Mouse (Mus musculus) heart, embryonic 15.5 days (tissue): ENCODE measurements around the gene Ptger4. TPM values are rescaled to one million over a fixed set of nuclear protein-coding genes. Genes with fewer than 3 reads are reported as not detected.

Experiments used
- ATAC-seq: fragments of 200-750 bp; cut with Nextera tagmentation; replicated peaks from 2 replicates; pipeline ENCODE4 v1.8.0; 2017; ENCODE audit warnings: low read depth, moderate TSS enrichment; ENCODE audit not compliant: insufficient number of reproducible peaks, insufficient read depth, low FRiP score
- H3K27ac ChIP-seq: fragments of 300-500 bp; sonication (generic); 2 replicates; pipeline ENCODE4 v1.5.1; 2015; ENCODE audit warnings: mild to moderate bottlenecking, inconsistent platforms
- H3K27me3 ChIP-seq: fragments of 300-500 bp; sonication (generic); 2 replicates; pipeline ENCODE4 v1.6.1; 2015; ENCODE audit warnings: inconsistent platforms
- H3K36me3 ChIP-seq: fragments of 300-500 bp; sonication (generic); 2 replicates; pipeline ENCODE4 v1.6.1; 2015; ENCODE audit warnings: mild to moderate bottlenecking, inconsistent platforms
- H3K4me1 ChIP-seq: fragments of 300-500 bp; sonication (generic); replicated peaks from 2 replicates; pipeline ENCODE4 v1.6.1; 2015; ENCODE audit warnings: inconsistent platforms
- H3K4me2 ChIP-seq: fragments of 300-500 bp; sonication (generic); 2 replicates; pipeline ENCODE4 v1.6.1; 2015; ENCODE audit warnings: inconsistent platforms, mild to moderate bottlenecking, moderate library complexity
- H3K4me3 ChIP-seq: fragments of 300-500 bp; sonication (generic); 2 replicates; pipeline ENCODE4 v1.5.1; 2015; ENCODE audit warnings: mild to moderate bottlenecking, inconsistent platforms
- H3K9ac ChIP-seq: fragments of 300-500 bp; sonication (generic); 2 replicates; pipeline ENCODE4 v1.6.1; 2015; ENCODE audit warnings: mild to moderate bottlenecking, inconsistent platforms
- H3K9me3 ChIP-seq: fragments of 300-500 bp; sonication (generic); replicated peaks from 2 replicates; pipeline ENCODE4 v1.6.1; 2016; ENCODE audit warnings: inconsistent platforms
- WGBS: fragments of 180-500 bp; shearing (Covaris S2); methylation state at CpG from one replicate; pipeline ENCODE4 v1.1.7; 2015; ENCODE audit warnings: mixed read lengths; 5-methylcytosine and 5-hydroxymethylcytosine counted together
- polyA plus RNA-seq: library from polyadenylated mRNA; unstranded; fragments of >200 nt; fragmentation: Nextera tagmentation; extraction: Ambion mirVana; gene quantifications from 2 replicates; pipeline ENCODE4 v1.2.1, GENCODE M21; 2015

The Ptger4 gene
- polyA plus RNA-seq, 1 experiment from 2014 or later, result 4.2 TPM

DNA sequence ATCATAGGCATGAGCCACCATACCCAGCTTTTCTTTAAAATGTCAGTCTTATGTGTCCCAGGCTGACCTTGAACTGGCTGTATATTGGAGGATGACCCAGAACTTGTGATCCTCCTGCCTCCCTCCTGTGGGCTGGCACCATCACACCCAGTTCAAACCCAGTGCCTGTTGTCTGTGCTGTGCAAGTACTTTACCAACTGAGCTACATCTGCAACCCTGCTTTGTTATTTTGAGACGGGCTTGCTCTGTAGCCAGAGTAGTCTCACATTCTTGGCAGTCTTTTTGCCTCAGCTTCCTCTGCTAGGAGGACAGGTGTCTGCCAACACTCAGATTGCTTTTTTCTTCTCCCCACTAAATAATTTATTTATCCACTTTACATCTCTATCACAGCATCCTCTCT is 86.6 kb downstream of the Ptger4 start:
- no peaks in the 10 kb centered on the region for H3K9me3 ChIP-seq
- peaks cover 4% of the 10 kb centered on the region; the same call in 1 of the 2 replicates for H3K36me3 ChIP-seq
- peaks cover 22% of the 10 kb centered on the region for H3K4me1 ChIP-seq
- no peak overlapping the region for H3K4me3 ChIP-seq
- H3K4me2 ChIP-seq, result no peak overlapping the region
- WGBS, result 23% methylated on average over 1 of the region's 1 CpGs
- H3K9ac ChIP-seq, result no peak overlapping the region
- no peak overlapping the region for H3K27ac ChIP-seq
- no peak for ATAC-seq
- H3K27me3 ChIP-seq, result no peaks in the 10 kb centered on the region

Other genes starting within 250 kb of the Ptger4 start
- 0.09 and 0.10 TPM in 2 replicates for gene C7, start 180.4 kb downstream of the Ptger4 start, polyA plus RNA-seq
- 1.7 and 2.4 TPM in 2 replicates for gene Card6, start 135.6 kb downstream of the Ptger4 start, polyA plus RNA-seq
- 246 and 397 TPM in 2 replicates for gene Rpl37, start 127.5 kb downstream of the Ptger4 start, polyA plus RNA-seq
- 14.1 and 15.8 TPM in 2 replicates for gene Prkaa1, start 100.3 kb downstream of the Ptger4 start, polyA plus RNA-seq
- gene Ttc33, start 58.7 kb downstream of the Ptger4 start, polyA plus RNA-seq, result 31.8 and 33.7 TPM in 2 replicates